Mouse (Mus musculus): ENCODE measurements around the gene Sec24b.

Sec24b gene

DNA sequence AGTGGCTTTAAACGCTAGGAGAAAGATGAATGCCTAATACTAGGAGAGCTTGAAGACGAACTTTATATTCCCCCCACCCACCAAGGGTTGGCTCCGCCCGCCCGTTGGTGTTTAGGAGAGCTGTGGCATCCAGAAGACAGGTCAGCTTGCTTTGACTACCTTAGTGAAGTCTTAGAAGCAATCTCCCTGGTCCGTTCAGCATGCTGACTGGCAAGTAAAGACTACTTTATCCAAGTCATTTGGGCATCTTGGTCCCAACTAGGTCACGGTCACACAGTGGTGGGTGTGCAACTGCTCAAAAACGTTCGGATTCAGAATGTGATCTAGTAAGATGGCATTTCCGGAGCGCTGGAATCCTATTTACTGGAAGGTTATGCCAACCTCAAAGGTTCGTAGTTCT is at the start of gene Sec24b:
Gene Sec24b, minus strand, starts transcription at position 273 of the 400 bp plus-strand sequence.
- peak; percentile 20 to 32 for DNase-seq

DNA sequence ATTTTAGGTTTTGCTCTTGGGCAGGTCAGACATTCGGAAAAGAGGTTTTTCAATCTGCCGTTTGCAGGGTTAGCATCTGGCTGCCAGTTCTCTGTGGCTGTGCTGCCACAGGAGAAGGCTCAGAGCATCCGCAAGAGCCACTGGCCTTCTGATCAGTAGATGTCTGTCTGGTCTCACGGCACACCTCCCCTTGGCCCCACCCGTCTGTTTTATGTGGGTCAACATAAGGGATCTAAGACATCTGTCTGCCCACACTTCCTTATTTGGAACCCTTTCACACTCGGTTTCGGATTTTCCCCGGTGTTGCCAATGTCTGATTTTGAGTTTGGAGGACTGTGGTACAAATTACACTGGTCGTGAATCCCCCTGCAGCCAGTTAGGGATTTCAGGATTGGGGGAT is 43.1 kb upstream of the Sec24b start:
- DNase-seq, result no peak

DNA sequence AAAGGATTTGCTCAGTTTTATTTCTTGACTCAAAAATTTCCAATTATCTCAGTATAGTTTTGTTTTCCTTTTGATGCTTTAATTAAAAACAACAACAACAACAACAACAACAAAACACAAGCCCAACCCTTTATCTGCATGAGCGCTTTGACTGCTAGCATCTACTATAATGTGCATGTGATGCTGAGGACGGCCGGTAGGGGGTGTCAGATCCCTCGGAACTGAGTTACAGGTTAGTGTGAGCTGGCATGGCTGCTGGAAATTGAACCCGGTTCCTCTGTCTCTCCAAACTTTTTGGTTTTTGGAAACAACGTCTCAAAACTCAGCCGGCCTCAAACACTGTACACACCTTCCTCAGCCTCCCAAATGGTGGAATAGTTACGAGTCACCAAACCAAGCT is 42.1 kb upstream of the Sec24b start:
- no peak for DNase-seq

DNA sequence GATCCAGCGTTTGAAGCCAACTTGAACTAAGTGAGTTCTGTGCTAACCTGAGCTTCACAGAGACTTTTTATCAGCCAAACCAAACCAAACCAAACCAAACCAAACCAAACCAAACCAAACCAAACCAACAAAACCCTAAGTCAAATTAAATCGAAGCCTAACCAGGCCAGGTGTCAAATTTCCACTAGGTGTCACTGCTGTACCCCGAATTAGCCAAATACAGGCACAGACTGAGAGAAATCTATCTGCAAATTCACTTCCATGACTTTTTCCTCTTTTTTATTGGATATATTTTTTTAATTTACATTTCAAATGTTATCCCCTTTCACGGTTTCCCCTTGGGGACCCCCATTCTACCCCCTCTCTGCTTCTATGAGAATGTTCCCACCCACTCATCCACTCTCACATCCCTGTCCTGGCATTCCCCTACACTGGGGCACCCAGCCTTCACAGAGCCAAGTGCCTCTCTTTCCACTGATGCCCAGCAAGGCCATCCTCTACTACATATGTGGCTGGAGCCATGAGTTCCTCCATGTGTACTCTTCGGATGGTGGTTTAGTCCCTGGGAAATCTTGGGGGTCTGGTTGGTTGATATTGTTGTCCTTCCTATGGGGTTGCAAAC is 33.9 kb upstream of the Sec24b start:
- DNase-seq, result no peak

DNA sequence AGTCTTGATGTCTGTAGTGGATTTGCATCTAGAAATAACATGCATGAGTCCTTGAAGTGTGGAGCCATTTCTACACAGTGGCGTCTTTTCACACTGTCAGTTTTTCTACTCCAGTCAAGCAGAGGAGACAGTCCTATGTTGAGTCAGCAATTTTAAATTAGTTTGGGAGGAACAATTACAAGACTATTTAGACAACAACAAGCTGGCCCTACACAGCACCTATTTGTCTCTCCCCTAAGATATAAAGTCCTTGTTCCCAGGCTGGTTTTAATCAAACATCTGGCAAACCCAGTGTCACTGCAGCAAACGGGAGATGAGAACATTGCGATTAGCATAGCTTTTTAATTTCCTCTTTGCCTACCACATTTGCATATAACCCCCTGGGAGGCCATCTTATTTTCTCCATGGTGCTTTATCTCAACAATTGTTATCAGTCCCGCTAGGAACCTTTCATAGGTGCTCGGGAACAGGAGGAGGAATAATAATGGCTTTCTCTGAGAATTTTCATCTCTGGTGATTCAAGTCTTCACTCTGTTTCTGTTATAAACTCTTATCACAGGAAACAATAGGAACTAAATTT is 32.9 kb upstream of the Sec24b start:
- no peak for DNase-seq

DNA sequence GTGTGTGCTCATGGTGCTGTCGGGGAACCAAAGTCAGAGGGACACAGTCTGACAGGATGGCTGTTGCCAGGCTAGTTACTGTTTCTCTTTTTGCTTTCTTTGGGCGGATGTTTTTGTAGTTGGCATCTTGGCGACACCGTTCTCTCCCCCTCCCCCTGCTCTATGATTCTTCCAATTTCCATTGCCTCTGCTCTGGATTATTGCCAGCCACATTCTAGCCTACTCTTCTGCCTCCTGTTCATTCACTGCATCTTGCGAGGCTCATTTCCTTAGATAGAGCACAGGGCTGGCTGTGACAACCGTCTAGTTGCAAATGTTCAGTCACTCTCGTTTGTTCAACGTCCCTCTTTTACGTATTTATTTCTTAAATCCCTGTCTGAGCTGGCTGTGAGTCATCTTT is 29.1 kb upstream of the Sec24b start:
- no peak for DNase-seq

DNA sequence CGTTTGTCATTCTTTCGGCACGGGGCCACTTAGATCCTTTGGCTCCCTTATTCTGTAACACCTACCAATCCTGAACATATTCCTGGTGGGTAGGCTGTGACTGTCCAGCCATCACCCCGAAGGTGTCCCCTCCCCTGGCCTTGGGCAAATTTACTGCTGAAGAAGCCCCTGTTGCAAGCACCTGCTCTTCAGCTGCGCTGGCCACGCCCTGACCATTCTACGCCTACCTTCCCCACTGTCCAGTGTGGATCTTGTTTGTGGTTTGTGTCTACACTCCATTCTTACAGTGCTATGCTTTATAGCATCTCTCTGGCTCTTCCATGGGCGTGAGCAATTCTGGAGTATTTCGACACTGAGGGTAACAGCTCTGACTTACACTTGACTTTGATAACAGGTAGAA is 27.3 kb upstream of the Sec24b start:
- DNase-seq, result no peak

DNA sequence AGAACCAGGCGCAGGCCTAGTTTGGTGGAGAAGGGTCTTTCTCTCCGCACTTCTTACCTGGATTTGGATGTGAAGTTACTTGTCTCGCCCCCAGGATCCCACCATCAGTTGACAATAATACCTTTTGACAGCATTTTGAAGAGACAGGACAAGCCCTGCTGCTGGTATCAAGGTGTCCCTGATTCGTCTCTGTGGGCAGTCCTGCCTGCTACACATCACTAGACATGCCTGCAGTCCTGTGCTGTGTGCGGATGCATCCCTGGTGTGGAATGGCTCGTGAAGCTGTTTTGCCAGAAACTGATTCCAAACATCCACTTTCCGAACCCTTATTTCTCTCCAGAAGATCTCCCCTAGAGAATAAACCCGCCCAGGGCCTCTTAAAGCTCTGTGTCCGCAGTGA is 26.1 kb upstream of the Sec24b start:
- no peak for DNase-seq

DNA sequence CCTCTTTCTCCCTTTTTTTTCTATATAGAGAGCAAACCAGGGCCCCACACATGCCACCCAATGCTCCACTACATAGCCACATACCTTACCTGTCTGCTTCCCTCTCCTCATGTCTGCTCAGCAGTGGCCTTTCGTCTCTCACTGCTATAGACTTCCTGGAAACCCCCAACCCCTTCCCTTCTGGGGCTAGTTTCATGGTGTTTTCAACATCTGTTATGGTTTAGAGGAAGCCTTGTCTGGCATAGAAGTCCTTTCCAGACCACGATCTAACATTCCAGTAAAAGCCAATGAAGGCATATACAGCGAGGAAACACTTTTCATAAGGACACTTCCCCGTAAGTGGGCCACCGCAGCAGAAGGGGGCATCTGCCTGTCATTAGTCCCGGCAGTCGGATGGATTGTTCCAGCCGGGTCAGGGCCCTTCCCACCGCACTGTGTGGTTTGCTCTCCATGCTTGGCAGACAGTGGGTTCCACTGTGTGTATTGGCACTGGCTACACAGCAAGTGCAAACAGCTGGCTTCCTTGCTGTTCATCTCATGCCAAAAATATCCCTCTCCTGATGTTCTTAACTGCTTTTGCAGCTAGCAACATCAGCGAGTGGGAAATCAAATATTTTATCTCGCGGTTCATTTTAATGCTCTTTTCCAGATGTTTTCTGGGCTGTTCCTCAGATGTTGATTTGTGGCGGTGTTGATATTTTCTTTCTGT is 25.2 kb upstream of the Sec24b start:
- DNase-seq, result peak; percentile 75 to 80

DNA sequence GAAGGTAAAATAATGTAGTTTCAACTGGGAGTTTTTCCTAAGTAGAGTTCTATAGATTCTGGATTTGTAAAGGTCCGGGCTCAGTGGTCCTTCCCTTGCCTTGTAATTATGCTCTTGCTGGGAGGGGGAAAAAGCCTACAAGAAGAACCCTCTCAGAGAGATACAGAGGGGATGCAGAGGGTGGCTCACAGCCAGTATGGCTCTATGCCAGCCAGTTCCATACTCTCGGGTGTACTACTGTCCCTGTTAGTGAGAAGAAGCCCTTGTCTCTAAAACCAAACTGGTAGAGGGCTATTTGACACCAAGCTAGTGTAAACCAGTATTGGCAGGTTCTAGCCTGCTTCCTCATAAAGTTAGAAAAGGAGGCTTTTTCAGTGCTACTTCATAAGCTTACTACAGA is 22.0 kb upstream of the Sec24b start:
- DNase-seq, result no peak

DNA sequence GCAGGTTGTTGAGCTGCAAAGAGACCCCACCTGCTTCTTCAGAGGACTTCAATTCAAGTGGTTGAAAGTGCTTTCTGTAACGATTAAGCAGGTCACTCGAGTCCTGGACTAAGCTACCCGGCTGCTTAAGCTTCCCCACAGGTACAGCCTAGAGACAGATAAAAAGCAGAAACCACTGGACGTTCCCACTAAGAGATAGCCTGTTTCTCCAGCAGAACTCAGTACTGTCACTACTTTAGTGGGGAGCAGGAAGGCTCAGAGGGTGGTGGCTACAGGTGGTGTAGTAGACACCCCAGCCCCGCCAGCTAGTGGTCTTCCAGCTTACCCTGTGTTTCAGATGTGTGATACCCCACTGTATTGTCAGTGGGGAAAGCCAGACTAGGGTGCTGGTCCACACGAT is 19.3 kb upstream of the Sec24b start:
- no peak for DNase-seq

DNA sequence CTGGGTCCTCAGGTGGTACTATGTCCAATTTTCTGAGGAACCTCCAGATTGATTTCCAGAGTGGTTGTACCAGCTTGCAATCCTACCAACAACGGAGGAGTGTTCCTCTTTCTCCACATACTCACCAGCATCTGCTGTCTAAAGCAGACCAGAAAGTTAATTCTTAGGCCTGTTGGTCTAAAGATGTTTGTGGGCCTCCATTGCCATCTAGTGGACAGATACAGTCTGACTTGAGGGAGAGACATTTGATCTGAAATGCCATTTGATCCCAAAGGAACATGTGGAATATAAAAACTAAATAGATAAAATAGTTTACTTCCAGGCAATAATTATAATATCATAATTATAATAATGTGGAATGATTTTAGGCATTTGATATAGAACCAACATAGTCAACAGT is 18.4 kb upstream of the Sec24b start:
- peak; percentile 48 to 72 for DNase-seq

DNA sequence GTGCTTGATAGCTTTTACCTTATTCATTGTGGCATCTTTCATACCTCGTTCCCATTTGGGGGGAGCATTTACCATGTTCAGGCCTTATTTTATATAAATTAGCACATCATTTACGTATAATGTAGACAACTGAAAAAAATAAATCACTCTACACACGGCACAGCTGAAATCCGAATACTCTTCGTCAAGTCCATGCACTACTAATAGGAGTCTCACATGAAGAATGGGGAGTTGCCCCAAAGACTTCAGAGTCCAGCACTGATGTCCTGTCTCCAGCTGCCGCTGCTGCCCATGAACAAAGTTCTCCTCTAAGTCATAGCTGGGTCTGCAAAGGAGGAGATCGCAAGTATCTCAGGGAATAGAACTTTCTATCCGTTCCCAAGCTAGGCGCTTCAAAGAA is 15.9 kb upstream of the Sec24b start:
- no peak for DNase-seq

DNA sequence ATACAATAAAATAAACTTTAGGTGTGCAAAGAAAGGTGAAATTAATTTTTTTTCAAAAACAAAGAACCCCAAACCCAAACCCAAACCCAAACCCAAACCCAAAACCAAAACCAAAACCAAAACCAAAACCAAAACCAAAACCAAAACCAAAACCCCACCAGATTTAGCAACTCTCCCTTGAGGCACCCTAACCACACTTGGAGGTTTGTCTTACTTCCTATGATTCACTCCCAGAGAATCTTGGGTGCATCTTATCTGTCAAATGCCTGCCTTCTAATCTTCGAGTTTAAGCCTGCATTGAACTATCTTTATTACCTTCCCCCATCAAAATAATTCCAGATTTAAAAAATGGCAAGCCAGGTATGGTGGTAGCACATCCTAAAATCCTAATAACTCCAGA is 14.4 kb upstream of the Sec24b start:
- DNase-seq, result no peak

DNA sequence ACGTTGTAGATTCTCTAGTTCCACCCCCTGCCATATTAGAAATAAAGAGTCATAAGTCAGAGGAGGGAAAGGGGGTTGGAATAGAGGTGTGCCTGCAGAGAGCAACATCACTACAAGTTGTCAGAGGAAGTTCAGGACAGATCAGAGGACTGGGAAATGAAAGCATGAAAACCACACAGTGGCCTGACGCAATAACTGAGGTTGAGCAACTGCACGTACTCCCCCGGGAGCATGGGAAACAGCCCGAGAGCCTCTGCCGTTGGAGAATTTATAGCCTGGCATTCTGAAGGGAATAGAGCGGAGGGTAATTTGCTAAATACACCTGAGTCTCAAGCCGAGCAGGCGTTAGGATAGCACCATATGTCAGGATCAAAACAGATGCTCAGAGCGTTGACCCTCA is 11.7 kb upstream of the Sec24b start:
- DNase-seq, result peak; percentile 60 to 64

DNA sequence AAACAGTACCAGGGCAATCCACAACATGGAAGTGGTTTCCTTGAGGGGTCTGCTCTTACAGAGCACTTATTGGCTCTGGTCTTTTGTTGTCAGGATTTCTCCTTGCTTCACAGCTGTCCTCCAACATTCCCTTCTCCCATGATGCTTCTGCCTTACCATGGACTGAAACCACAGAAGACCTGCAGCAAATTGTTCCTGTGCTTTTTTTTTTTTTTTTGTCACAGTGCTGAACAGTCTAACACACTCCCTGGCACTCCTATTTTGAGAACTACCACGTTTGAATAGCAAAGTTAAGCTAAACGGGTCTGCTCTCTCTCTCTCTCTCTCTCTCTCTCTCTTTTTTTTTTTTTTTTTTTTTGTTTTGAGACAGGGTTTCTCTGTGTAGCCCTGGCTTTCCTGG is 10.6 kb upstream of the Sec24b start:
- no peak for DNase-seq

DNA sequence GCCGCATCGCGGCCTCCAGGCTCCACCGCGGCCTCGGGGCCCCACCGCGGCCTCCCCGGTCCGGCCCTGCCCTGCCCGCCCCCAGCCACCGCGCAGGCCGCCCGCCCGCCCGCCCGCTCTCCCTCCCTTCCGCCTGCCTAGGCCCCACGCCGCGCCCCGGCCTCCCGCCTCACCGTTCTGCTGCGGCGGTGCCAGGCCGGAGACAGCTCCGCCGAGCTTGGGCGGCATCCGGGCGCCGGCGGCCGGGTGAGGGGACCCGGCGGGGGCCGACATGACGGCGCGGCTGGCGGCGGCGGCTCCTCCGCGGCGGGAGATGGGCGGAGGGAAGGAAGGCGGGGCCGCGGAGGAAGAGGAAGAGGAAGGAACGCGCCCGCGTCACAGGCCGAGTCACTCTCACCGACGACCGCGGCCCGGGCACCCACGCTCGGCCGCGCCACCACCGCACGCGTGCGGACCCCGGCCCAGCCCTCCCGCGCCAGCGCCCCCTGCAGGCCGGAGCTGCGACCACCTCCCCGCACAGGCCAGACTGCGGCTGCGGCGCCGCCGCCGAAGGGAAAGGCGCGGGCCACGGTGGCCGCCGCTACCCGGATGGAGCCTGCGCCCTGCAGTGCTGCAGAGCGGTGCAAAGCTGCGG is 840 bp downstream of the Sec24b start:
- DNase-seq, result peak; percentile 85 to 86

DNA sequence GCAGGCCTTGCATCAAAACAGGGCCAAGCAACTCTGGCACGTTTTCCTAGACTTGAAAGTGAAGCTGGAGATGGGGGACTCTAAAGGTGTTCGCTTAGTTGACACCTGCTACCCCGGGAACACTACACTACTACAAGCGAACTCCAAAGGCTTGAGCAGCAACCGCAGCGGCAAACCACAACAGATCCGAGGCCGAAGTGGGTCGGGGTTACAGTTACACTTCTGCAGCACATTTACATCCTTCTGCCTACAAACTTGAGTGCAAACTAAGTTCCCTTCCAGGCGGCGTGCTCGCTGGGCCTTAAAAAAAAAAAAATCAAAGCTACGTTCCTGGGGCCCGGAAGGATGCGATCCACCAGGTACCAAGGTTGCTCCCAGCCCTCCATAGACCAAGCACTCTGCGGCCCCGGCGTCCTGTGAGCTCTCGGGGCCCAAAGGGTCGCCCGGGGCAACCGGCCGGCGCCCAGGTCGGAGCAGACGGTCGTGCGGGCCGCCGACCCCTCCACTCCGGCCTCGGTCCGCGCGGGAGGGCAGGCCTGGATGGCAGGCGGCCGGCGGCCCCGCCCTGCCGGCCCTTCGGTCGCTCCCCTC is 1.5 kb downstream of the Sec24b start:
- DNase-seq, result peak; percentile 21

DNA sequence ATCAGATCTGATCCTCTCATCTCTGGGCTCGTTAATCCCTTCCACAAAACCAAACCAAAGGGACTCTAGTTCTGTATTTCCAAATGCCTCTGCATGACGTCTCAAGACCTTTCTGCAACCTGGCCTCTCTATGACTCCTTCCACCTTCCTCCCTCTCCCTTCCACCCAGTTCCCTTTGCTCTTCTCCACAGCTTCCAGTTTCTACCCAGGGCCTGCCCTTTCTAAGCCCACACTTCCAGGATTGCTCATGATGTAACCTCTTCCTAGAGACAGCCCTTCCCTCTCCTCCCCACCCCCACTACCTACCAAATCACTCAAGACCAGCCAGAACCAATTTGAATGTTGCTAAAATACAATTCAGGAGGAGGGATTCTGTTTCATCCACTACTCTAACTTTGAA is 2.9 kb downstream of the Sec24b start:
- peak; percentile 31 to 45 for DNase-seq

DNA sequence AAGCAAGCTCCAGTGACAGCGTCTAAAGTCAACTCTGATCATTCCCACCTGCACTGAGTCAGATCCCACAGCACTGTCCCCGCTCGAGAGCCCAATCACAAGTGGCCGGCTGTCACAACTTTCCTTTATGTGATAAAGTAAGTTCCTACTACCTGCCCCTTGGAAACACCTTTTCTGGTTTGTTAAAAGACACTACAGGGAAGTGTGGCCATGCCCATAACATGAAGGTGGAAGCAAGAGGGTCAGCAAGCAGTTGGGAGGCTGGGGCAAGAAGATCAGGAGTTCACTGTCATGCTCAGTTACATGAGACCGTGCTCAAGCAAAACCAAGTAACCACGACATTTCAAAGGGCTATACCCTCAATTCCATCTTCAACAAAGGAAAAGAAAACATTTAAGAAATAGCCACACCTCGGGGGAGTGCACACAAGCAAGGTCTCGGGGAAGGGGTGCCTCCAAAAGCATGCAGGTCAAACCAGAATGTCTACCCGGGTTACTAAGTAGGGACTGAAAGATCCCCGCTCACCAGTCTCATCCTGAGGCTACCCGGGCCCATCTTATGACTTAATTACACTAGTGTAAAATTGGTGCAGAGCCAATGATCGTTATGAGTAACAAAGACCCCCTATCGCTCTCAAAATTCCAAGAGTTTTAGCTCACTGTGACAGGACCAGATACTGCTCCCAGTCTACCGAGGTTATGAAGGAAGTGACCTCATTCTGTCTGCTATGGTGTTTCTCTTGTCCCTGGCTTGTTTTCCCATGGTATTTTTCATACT is 3.6 kb downstream of the Sec24b start:
- DNase-seq, result no peak

DNA sequence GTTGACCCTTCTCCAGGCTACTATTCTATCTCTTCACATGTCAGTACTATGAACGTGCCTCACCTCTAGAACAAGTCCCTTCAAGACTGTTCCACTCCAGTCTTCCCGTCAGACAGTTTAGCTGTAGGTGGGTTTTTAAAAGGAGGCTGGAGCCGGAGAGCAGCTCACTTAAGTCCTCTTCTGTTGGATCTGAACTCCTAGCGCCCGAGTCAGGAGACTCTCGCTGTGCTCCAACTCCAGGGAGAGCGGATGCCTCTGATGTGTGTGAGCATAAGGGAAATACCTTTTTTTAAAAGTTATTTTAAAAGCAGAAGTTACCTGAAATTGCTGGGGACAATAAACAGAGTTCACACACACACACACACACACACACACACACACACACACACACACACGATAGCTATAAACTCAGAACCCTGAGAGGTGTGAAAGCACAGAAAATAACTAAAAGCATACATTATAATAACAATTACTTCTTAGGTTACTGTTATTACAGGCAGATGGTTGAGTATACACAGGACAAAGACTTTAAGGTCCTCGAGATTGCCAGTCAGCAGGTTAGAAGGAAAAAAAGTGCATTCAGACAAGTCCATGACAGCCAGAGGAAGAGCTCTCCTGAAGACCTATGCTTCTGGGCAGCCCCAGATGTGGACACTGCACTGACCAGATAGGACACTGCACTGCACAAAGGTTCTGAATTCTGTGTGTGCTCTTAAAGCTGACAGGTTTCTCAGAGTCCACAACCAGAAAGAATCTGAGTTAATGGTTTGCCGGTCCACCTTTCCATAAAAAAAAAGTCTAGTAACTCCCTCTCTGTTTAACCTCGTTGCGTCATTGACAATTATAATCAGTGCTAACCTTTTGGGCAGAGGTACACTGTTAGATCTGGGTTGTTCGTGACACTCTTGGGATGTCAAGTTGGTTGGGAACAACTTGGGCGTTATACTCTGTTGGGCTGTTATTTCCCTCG is 5.7 kb downstream of the Sec24b start:
- DNase-seq, result no peak

DNA sequence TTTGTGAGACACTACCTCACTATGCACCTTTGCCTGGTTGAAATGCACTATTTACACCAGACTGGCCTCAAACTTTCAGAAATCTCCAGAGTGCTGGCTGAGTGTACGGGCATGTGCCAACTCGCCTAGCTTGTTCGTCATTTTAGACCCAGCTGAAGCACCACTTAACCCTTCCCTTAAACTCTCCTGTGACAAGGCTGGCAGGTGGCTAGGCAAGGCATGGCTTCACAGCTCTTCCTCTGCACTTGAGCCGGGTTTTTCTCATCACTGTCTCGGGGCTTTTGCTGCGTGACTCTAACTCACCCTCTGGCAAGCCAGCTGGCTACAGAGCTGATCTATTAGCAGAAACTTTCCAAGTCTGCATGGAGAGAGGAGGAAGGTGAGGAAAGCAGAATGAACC is 6.8 kb downstream of the Sec24b start:
- DNase-seq, result peak; percentile 62 to 69
